Mouse (Mus musculus) layer of hippocampus, adult 9-10 months (tissue): ENCODE data around the gene Mrps35.

Source experiments
- DNase-seq: peaks from one replicate; pipeline ENCODE4 v3.0.0; 2022; ENCODE audit warnings: low spot score

Gene Mrps35

DNA sequence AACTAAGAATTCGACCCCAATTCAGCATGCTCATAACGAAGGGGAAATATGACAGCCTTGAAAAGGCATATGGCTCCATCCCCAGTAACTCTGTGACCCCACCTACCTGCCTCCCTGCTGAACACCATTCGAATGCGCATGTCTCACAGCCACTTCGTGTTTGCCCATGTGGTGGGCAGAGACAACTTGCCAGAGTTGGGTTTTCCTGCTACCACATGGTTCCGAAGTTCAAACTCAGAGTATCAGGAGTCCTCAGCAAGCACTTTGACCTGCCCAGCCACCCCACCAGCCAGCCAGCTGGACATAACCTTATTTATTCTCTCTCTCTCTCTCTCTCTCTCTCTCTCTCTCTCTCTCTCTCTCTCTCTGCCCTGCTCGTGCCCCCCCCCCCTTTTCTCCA is 45.2 kb downstream of the Mrps35 start:
- no peak for DNase-seq

DNA sequence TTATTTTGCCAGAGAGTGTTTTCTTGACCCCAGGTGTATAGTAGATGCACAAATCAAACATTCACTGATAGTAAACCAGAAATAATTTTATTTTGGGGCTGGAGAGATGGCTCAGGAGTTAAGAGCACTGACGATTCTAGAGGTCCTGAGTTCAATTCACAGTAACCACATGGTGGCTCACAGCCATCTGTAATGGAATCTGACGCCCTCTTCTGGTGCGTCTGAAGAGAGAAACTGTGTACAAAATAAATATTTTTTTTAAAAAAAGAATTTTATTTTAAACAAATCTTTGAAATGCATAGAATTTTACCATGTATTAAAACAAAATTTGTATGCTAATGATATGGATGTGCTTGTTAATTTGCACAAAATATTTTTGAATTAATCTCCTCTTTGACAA is 46.0 kb downstream of the Mrps35 start:
- no peak for DNase-seq

DNA sequence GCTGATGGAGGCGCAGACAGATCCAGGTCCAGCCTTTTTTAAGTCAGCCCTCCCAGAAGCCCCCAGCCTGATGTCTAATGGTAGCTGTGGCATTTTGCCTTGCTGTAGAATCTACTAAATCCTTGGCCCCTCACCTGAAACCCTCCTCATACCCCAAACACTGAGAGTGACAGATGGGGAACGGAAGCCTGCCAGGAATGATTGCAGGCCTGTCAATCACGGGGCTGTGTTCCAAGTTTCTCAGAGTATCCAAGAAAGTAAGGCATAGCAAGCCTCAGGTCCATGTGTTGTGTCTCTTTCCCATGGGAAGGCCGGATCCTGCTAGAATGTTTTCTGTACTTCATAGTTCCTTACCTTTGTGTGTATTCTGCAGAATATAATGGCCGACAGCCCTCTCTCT is 47.6 kb downstream of the Mrps35 start:
- DNase-seq: no peak

DNA sequence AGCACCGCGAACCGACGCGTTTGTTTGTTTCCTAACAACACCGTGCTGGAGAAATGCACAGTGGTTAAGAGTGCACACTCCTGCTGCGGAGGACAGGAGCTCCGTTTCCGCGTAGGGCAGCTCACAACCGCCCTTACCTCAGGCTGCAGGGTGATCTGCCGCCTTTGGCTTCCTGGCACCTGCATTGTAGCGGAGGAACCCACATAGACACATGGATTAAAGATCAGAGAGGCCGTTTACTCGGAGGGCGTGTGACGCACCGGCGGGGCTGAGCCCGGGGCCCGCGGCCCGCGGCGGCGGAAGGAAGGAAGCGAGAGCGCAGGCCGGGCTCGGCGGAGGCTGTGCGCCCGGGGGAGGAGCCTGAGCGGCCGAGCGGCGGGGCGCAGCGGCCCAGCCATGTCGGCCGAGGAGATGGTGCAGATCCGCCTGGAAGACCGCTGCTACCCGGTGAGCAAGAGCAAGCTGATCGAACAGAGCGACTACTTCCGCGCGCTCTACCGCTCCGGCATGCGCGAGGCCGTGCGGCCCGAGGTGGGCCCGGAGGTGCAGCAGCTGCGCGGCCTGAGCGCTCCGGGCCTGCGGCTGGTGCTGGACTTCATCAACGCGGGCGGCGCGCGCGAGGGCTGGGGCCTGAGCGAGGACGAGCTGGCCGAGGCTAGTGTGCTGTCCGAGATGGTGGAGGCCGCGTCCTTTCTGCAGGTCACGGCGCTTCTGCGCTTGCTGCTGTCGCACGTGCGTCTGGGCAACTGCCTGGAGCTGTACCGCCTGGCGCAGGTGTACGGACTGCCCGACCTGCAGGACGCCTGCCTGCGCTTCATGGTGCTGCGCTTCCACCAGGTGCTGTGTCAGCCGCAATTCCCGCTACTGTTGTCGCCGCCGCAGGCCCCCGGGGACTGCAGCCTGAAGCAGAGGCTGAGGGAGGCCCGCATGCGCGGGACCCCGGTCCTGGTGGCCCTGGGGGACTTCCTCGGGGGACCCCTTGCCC is 48.9 kb downstream of the Mrps35 start, which contains the start of gene Klhl42:
TSS of gene Klhl42 (plus strand) at position 244 of the 985 bp plus-strand sequence.
- DNase-seq: peak; percentile 38

DNA sequence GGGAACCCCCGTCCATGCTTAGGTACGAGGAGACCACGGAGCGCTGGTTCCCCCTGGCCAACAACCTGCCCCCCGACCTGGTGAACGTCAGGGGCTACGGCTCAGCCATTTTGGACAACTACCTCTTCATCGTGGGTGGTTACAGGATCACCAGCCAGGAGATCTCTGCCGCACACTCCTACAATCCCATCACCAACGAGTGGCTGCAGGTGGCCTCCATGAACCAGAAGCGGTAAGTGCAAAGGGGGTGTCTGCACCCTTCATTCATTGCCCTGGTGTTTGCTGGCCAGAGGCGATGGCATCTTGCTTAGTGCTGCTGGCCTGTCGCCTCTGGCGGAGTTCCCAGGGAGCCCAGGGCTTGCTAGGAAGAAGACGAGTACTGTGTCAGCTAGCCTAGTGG is 49.6 kb downstream of the Mrps35 start:
- DNase-seq: no peak

DNA sequence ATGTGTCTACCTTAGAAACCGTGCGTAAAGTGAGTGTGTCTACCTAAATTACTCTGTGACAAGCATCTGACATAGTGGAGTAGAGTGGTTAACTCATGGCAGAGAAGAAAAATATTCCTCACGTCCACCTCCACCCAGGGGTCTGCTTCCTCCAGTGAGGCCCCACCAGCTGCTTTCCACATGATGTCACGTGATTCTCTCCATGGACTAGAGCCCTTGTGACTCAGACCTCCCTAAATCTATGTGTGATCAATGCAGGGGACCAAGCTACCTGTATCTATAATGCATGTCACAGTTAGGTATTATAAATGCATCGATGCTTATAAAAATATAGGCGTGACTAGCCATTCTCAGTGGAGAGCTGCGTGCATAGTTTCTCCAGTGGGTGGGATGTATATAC is 52.2 kb downstream of the Mrps35 start:
- no peak for DNase-seq

DNA sequence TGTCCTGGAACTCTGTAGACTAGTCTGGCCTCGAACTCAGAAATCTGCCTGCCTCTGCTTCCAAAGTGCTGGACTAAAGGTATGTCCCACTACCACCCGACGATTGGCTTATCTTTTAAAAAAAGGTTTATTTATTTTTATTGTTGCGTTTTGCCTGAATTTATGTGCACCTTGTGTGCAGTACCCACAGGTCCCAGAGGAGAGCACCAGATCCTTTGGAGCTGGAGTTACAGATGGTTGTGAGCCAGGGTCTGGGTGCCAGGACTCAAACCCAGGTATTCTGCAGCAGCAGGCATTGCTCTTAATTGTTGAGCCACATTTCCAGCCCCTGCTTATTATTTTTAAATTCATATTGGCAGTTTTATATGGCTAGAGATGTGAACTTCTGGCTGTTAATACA is 53.5 kb downstream of the Mrps35 start:
- DNase-seq: no peak

DNA sequence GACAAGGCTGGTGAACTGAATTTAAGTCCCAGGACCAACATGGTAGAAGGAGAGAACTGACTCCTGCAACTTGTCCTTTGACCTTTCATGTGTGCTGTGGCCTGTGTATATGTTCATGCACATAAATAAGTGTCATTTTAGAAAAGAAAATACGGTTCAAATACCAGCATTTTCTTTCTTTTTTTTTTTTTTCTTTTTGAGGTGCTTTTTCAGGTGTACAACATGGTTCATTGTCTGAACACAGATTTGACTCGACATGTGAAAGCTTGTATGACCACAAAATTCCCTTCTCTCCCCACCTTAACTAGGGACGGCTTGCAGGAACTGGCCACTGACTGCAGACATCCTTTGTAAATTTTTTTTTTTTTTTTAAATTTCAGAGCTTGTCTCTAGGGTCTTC is 54.4 kb downstream of the Mrps35 start:
- DNase-seq: no peak

DNA sequence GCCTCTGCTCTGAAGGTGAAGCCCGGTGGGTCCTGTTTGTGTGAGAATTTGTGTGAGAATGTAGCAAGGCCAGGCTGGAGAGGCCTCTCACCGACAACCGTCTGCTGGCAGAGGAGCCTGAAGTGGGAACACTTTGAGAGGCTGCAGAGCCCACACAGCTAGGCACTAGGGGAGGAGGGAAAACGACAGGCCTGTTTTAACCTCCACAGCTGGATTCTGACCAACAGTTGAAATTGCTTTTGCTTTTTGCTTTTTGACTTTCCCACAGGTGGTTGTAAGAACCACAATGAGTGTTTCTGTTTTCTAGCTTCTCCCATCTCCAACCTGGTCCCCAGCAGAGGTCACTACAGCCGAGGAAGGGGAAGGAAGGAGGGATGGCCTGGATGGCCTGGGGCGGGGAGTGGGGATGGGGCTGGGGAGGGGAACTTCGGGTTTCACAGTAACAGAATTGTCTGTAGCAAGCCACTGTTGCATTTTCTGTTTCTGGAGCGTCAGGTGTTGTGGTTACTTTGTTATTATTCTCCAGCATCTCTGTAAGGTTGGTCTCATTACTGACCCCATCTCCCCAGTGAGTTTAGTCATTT is 54.9 kb downstream of the Mrps35 start:
- no peak for DNase-seq

DNA sequence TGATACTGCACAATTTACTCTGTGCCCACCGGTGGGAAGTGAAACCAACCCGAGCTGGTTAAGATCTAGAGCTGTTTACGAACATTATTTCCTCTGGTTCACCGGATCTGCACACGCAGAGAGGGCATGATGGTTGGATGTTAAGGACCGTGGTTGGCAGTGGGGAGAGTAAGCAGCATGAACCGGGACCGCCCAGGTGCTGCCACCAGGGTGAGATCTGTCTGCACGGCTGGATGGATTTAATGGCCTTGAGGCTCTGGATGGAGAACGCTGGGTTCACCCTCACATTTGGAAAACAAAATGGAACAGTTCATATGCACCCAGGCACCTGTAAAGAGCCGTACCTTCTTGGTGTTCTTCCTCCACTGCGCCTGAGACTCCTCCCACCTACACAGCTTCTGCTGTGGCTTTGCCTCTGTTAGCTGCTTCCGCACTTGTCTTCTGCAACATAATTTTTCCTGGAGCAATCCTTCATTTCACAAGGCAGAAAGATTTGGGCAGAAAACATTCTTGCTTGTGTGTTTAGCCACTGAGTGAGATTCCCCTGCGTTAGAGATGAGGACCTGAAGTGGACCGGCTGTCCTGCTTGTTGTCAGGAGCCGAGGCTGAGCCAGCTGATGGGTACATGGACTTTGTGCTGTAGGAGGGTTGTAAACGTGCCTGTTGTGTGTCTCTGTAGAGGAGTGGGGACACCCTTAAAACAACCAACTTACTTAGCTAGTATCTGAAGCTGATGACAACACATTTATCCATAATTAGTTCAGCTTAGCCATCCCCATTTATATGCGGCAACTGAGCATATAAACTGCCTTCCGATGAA is 57.1 kb downstream of the Mrps35 start:
- DNase-seq: no peak

DNA sequence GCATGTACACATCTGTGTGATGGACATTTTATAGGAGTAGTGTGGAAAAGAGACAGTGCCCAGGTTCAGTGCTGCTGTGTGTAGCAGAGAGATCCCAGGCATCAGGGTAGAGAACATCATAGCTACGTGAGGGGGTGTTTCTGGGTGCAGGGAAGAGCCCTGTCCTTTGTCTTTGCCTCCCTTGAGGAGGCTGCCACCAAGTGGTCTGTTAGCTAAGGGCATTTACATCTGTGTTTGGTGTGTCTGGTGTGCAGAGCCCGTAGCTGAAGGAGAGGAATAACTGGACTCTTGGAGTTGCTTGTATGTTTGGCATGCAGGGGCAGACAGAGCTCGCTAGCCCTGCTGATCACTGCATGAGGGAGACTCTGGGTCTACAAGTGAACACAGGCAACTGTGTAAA is 59.7 kb downstream of the Mrps35 start:
- no peak for DNase-seq

DNA sequence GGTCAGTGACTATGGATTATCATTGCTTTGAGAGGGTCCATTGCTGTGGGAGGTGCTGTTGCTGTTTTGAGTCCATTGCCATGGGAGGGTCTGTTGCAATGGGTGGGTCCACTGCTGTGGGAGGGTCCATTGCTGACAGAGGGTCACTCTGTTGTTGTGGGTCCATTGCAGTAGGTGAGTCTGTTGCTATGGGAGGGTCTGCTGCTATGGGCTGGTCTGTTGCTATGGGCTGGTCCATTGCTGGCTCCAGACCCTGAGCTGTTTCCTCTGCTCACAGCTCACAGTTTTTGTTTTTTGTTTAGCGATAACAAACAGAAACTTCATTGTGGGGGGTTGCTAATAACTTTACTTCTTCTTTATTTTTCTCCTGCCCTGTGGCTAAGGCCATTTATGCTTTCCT is 63.0 kb downstream of the Mrps35 start:
- DNase-seq: no peak

DNA sequence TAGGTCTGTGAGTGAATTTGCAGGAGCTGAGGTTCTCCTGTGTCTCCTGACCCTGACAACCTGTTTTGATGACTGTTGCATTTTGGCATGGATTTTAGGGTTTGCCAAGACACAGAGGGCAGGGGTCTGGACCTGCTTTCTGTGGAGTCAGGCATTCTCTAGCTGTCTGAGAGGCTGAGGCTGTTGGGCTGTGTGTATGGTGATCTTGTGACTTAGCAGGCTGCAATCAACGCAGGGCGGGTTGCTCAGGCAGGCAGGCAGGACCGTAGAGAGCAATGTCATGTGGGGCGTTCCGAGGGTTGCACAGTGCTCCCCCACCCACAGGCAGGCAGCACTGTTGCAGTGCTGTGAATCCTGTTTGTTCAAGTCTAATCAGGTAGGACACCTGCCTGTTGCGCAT is 64.2 kb downstream of the Mrps35 start:
- DNase-seq: no peak

DNA sequence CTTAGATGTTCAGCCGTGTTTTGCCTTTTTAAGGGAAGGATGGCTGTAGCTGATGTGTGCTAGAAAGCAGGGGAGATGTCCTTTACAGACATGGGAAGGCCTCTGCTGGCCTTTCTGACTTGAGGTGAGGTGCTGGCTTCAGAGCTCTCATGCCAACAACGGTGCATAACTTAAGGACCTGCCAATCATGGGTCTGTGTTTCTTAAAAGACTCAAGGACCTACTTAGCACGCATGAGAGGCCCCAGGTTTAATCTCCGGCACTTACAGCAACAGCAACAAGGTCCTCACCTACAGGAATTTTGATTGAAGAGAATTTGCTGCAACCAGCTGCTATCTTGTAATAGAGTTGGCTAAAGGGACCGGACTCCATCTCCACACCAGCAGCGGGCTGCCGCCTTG is 66.7 kb downstream of the Mrps35 start:
- no peak for DNase-seq

DNA sequence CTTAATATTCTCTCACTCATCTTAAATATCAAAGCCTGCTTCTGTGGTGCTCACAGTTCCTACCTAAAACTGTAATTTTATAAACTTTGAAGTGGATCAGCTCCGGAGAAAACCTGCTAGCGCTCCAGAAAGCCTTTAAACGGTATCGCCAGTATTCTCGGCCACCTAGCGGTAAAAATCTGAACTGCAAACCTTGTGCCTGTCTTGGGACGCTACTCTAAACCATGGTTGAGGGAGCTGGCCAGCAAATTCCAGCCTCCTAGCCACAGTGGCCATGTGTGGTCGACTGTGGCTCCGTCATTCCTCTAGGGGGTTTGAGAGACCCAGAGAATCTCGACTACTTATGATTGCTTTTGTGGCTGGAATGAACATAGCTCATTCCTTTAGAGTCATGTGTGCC is 74.0 kb downstream of the Mrps35 start:
- peak; percentile 83 for DNase-seq

DNA sequence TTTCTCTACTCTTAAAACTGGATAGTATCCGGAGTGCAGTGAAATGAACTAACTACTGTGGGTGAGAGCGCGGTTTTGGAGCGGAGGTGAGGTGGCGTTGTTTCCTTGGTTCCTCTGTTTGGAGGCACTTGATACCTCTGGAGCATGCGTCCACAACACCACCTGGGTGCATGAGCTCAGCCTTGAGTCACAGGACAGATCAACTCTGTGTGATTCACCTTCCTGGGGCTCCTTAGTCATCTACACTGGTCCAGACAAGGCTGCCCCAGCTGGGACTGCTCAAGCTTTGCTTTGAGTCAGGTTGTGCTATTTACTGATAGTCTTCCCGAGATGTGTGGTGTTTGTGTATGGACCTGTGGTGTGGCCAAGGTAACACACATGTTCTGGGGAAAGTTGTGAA is 75.2 kb downstream of the Mrps35 start:
- DNase-seq: no peak

DNA sequence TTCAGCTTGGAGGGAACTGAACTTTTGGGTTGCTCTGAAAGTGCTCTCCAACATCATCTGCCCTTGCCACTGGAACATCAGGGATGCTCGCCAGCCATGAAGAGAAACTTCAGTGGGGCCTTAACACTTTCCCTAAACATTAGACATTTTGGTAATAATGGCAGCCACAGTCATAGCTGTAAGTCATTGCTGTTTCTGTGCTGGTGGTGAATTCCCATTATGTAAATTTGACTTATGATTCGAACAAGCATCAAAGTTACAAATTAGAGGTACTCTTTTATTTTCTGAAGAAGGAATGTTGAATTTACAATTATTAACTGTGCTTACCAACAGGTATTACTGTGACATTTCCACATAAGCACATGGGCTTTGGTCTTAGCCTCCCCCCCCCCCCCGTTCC is 75.6 kb downstream of the Mrps35 start:
- DNase-seq: no peak

DNA sequence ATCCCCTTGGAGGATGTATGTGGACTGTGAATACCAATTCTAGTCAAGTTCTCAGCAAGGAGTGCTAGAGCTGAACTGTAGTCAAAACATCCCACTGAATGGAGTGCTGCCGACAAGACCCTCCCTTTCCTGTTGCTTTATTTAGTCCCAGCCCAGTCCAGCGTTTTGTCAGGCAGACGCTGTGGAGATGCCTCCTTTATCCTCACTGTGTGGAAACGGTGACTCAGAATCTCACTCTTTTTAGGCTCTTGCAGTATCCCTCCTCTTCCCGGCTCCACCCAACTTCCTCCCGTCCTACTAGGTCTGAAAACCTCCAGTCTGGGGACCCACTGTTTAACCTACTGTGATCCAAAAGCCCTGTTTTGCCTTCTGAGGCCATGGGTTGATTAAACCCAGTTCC is 78.8 kb downstream of the Mrps35 start:
- no peak for DNase-seq
